Mouse (Mus musculus): Measurements from ENCODE around the gene Car9.
A peak's percentile ranks its signal among the peaks of the same experiment; 100 is the strongest.

Gene Car9

DNA sequence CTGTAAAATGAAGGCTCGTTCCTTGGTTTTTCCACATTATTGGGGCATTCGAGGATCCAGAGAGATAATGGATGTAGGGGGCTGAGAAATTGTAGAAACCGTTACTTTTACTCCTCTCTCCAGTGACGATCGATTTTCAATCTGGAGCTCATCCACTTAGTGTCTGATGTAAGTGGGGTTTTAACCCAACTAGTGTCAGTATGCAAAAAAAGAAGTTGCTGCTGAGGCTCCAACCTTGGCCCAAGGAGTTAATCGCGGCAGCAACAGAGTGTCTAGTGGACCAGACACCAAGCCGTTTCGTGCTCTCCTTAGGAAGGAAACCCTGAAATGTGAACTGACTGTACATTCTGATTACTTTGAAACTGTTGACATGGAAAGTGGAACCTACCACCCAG lies 12.9 kb upstream of the Car9 start:
- no peak for DNase-seq (ENCODE audit: low spot score in 2 of 2)

GRCm38 (mm10) chr4:43496587-43496986 lies 10.2 kb upstream of the Car9 start:
- no peak for DNase-seq (ENCODE audit: low spot score in 2 of 2)

DNA sequence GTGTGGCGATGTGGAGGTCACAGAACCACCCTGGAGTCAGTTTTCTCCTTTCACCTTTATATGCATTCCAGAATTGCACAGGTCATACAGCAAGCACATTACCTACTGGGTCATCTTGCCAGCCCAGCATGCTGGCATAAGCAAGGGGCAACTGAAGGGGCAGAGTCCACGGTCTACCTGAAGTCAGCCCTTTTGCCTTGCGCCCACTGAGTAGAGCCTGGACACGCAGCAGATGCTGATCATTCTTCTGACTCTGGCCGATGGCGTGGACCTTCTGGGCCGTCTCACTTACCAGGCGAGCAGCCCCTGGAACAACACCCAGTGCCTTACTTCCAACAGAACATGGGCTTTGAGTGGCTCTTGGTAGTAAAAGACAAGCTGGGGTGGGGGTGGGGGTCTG lies 9.4 kb upstream of the Car9 start:
- DNase-seq (ENCODE audit: low spot score in 2 of 2): no peak

- DNase-seq (ENCODE audit: low spot score in 2 of 2): no peak
Observed at GRCm38 (mm10) chr4:43497946-43498345, 8.8 kb upstream of the Car9 start.

DNA sequence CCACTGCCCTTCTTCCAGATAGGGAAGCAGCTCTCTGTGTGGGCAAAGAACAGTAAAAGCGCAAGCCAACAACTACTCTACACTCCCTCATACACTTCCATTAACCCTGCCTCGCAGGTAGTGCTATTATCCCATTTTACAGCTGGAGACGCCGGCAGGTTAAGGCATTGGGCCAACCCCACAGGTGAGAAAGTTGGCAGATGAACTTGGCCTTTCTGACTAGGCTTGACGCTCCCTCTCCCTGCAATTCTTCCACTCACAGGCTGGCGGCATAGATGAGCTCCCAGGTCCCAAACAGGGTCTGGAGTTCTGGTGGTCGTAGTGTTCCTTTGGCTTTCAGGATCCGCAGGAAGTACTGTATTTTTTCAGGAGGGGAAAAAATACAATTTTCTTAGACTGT lies 7.8 kb upstream of the Car9 start:
- no peak for DNase-seq (ENCODE audit: low spot score in 2 of 2)

DNA sequence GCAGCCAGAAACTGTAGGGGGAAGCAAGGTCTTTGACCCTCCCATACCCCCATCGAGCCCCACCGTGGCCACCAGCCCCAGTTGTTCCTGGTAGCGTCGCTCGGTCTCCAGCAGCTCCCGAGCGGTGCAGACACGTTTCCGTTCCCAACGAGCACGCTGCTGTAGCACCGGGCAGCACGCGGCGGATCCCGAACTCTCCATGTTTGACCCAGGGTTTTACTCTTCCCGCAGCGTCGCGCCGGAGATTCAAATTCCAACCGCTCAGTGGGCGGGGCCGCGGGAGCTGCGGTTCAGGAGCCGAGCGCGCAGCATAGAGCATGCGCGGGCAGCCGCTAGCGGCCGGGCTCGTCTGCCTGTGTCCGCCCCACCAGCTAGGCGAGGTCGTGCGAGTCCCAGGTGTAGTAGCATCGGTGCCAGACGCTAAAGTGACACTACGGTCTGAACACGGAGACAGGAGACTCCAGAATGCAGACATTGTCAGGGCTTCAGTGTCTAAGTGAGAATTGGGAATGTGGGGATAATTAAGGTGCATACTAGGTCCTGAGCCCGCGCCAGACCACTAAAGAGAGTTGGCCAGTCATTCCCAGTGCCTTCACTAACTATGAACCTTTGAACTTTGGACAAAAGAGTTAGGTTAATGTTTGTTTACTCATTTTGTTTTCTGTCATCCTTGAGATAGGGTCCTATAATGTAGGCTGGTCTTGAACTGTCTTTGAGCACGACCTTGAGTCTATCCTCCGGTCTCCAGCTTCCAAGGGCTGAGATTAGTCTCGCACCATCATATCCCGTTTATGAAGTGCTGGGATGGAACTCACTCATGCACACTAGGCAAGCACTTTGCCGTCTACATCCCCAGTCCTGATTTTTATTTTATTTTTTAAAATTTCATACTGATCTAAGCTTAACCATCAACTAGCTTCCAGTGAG lies 7.1 kb upstream of the Car9 start, which contains the start of gene Arhgef39:
Gene Arhgef39 (minus strand): TSS at position 289 of the 927 bp plus-strand sequence.
- DNase-seq (ENCODE audit: low spot score in 2 of 2): peak; percentile 31 to 45

DNA sequence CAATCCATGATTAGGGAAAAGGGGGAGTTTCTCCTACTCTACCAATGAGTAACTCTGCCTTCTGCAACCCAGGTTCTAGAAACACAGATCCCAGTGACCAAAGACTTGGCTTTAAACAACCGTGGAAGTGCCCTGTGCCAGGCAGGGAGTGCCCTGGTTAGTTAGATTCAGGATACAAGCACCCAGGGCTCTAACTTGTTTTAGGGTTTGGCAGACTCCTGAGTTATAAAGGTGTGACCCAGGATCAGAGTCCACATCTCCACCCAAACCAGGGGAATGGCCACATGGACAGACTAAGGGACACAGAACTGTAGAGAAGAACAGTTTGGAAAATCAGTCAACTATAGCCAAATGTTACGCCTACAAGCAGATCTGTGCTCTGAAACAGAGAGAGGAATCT lies 3.7 kb upstream of the Car9 start:
- DNase-seq (ENCODE audit: low spot score in 2 of 2): no peak

- no peak for DNase-seq (ENCODE audit: low spot score in 2 of 2)
Observed at GRCm38 (mm10) chr4:43503506-43503905, 3.3 kb upstream of the Car9 start.

- DNase-seq (ENCODE audit: low spot score in 2 of 2): no peak
Observed at GRCm38 (mm10) chr4:43504269-43504668, 2.5 kb upstream of the Car9 start.

DNA sequence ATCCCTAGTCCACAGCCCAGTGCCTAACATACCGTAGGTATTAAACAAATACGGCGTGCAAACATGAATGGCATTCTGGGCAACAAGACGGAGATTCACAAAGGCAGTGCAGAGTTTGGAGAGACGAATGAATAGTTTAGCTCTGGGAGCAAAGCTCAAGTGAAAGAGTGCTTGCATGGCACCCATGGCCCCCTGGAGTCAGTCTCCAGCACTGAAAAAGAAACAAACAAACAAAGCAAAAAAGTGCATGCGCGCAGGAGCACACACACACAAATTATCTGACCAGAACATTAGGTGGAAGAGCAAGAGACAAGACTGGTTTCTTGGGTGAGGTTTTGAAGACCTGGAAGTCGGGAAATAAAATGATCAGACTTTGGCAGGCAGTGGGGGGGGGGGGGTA lies 692 bp upstream of the Car9 start:
- no peak for DNase-seq (ENCODE audit: low spot score in 2 of 2)

- DNase-seq (ENCODE audit: low spot score in 2 of 2): no peak
Observed at GRCm38 (mm10) chr4:43507938-43508665, 1.3 kb downstream of the Car9 start.

GRCm38 (mm10) chr4:43508666-43508997 lies 1.9 kb downstream of the Car9 start:
- DNase-seq (ENCODE audit: low spot score in 2 of 2): no peak

DNA sequence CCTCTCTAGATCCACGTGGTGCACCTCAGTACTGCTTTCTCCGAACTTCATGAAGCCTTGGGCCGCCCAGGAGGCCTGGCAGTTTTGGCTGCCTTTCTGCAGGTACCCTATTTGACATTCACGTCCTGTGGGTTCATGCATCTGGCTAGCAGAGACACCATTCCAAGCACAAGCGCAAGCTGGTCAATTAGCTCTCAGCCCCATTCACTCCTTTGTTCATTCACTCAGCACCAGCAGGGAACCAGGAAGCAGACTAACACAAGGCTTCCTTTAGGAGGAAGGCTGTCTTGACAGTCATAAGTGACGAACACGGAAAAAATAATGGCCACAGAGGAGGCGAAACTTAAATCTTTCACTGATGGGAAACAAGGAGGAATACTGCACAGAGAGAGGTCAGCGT lies 2.3 kb downstream of the Car9 start:
- no peak for DNase-seq (ENCODE audit: low spot score in 2 of 2)

- DNase-seq (ENCODE audit: low spot score in 2 of 2): no peak
Observed at GRCm38 (mm10) chr4:43511675-43512454, 5.1 kb downstream of the Car9 start.

- DNase-seq (ENCODE audit: low spot score in 2 of 2): no peak
Observed at GRCm38 (mm10) chr4:43512653-43513052, 5.9 kb downstream of the Car9 start.

- DNase-seq (ENCODE audit: low spot score in 2 of 2): no peak
Observed at GRCm38 (mm10) chr4:43513300-43513699, 6.5 kb downstream of the Car9 start.

GRCm38 (mm10) chr4:43513791-43514190 lies 7.0 kb downstream of the Car9 start:
- DNase-seq (ENCODE audit: low spot score in 2 of 2): no peak

DNA sequence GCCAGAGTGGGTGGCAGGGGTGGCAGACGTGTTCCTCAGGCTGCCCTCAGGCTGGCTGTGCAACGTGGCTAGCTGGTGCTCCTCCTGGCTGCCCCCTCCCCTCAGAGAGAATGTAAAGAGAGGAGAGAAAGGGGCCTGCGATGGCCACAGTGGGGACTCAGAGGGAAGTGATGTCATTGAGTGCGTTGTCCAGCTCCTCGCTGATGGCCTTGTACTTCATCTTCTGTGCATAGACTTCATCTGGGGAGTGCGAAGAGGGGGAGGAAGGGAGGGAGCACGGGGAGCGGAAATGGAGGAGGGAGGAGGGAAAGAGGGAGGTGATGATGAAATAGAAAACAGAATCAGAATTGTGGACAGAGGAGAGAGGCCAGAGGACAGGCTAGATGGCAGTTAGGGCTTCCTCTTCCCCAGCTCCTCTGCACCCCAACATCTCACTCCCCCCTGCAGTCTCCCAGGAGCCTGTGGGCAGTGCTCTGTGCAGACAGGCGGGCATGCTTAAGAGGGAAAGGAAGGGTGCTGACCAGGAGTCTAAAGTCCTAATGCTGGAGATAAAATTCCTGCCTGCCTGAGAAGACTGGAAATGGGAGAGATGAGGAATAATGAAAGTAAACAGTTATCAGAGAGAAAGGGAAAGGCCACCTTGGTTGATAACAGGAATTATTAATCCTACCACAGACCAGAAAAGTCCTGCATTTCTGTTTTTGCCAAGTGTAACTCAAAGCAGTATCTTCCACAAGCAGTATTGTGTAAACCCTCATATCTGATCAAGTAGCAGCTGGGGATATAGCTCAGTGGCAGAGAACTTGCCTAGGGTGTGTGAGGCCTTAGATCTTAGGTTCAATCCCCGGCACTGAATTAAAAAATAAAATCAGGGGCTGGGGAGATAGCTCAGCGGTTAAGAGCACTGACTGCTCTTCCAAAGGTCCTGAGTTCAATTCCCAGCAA lies 9.3 kb downstream of the Car9 start:
- DNase-seq (ENCODE audit: low spot score in 2 of 2): no peak

GRCm38 (mm10) chr4:43519551-43519950 lies 12.8 kb downstream of the Car9 start:
- DNase-seq (ENCODE audit: low spot score in 2 of 2): no peak

GRCm38 (mm10) chr4:43519956-43520355 lies 13.2 kb downstream of the Car9 start:
- DNase-seq (ENCODE audit: low spot score in 2 of 2): peak; percentile 84 to 91

DNA sequence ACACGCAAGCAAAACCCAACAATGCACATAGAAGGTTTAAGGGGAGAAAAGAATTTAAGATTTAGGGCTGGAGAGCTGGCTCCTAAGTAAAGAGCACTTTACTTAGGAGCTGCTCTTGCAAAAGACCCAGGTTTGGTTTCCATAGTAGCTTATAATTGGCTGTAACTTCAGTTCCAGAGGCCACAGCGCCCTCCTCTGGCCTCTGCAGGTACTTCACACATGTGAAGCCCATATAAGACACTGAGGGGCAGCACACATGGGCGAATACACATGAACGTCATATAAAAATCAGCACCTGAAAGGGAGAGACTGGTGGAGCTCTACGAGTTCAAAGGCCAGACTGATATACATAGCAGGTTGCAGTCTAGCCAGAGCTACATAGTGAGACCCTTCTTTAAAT lies 21.1 kb downstream of the Car9 start:
- DNase-seq (ENCODE audit: low spot score in 2 of 2): no peak
